Mouse (Mus musculus) spleen, adult 2 months (tissue): ENCODE results near the gene Alox5.

ENCODE experiments used
- CTCF ChIP-seq: fragments of 200-500 bp; IDR thresholded peaks from 2 replicates; pipeline ENCODE4 v1.5.1; 2011; ENCODE audit warnings: mild to moderate bottlenecking, inconsistent platforms; ENCODE audit not compliant: insufficient read depth, insufficient read length, insufficient replicate concordance; ENCODE audit errors: extremely low read depth
- POLR2A ChIP-seq: fragments of 200-500 bp; IDR thresholded peaks from 2 replicates; pipeline ENCODE4 v1.6.1; 2011; ENCODE audit warnings: low read depth, low read length, inconsistent platforms

DNA sequence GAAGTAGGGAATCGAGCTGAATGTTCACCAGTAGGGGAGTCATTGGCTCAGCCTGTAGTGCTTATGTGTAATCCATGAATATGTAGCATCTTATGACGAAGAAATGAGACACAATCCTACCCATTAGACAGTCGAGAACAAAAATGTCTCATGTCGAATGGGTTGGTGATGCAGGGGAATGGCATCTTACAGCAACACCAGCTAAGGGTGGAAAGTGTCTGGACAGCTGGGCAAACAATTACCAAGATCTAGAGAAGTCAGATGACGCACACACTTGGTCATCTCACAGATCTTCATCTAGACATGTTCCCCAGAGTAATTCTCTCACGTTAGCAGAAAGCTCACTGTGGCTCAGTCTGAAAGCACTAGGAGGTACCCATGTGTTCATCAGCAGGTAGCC is 22.1 kb downstream of the Alox5 start:
- TF ChIP-seq CTCF (no peak), POLR2A (no peak)
